Mouse (Mus musculus): ENCODE results near the gene Zfp324.

GRCm38 (mm10) chr7:12992222-12992621 lies 26.6 kb downstream of the Zfp324 start:
- TF ChIP-seq GATA1 (IDR thresholded peaks at IDR 0.05; ENCODE audit: low read length) = no peak
- TF ChIP-seq TAL1 (IDR thresholded peaks at IDR 0.05; ENCODE audit: low read length) = no peak

Data from erythroblast, embryonic 14.5 days (primary cell).